Mouse (Mus musculus) left cerebral cortex, adult 18-20 months (tissue): ENCODE measurements around the gene Rb1. TPM values are rescaled to one million over a fixed set of nuclear protein-coding genes. Genes with fewer than 3 reads are reported as not detected.

Experiments used
- DNase-seq, 2 experiments: peaks; one replicate each; pipeline ENCODE4 v3.0.0; 2021 to 2022; ENCODE audit warnings: low spot score in 2 of 2, mixed read lengths in 1 of 2
- total RNA-seq, 2 experiments: library from RNA; stranded (reverse); gene quantifications; 2 replicates each; pipeline ENCODE4 v1.2.3; 2021

Rb1 gene
- total RNA-seq, 2 experiments from 2014 or later: 28.9 to 30.1 TPM

GRCm38 (mm10) chr14:73217062-73217461, 108.6 kb downstream of the Rb1 start:
- no peak for DNase-seq

- DNase-seq: no peak
Observed at GRCm38 (mm10) chr14:73211477-73211876, 114.1 kb downstream of the Rb1 start.

- DNase-seq: no peak
Observed at GRCm38 (mm10) chr14:73210196-73210595, 115.4 kb downstream of the Rb1 start.

- no peak for DNase-seq
Observed at GRCm38 (mm10) chr14:73209262-73209661, 116.4 kb downstream of the Rb1 start.

GRCm38 (mm10) chr14:73204016-73204415, 121.6 kb downstream of the Rb1 start:
- no peak for DNase-seq

GRCm38 (mm10) chr14:73201447-73201846, 124.2 kb downstream of the Rb1 start:
- peak; percentile 18 to 40 for DNase-seq

- DNase-seq: peak in 1 of 2 experiments; percentile 43
Observed at GRCm38 (mm10) chr14:73199058-73199457, 126.6 kb downstream of the Rb1 start.

GRCm38 (mm10) chr14:73186875-73187274, 138.7 kb downstream of the Rb1 start:
- DNase-seq: no peak

- DNase-seq: no peak
Observed at GRCm38 (mm10) chr14:73181144-73181543, 144.5 kb downstream of the Rb1 start.

- DNase-seq: no peak
Observed at GRCm38 (mm10) chr14:73180671-73181070, 145.0 kb downstream of the Rb1 start.

GRCm38 (mm10) chr14:73179221-73179681, 146.4 kb downstream of the Rb1 start:
- no peak for DNase-seq

- no peak for DNase-seq
Observed at GRCm38 (mm10) chr14:73177961-73178360, 147.7 kb downstream of the Rb1 start.

- no peak for DNase-seq
Observed at GRCm38 (mm10) chr14:73176266-73176665, 149.4 kb downstream of the Rb1 start.

- no peak for DNase-seq
Observed at GRCm38 (mm10) chr14:73175814-73176213, 149.8 kb downstream of the Rb1 start.

- no peak for DNase-seq
Observed at GRCm38 (mm10) chr14:73175031-73175430, 150.6 kb downstream of the Rb1 start.

GRCm38 (mm10) chr14:73174091-73174995, 151.3 kb downstream of the Rb1 start:
- DNase-seq: peak in 1 of 2 experiments; percentile 26

GRCm38 (mm10) chr14:73173662-73174061, 152.0 kb downstream of the Rb1 start:
- DNase-seq: no peak

- no peak for DNase-seq
Observed at GRCm38 (mm10) chr14:73172196-73173011, 153.2 kb downstream of the Rb1 start.

- no peak for DNase-seq
Observed at GRCm38 (mm10) chr14:73169926-73170844, 155.4 kb downstream of the Rb1 start.

GRCm38 (mm10) chr14:73168605-73169004, 157.0 kb downstream of the Rb1 start:
- DNase-seq: no peak

GRCm38 (mm10) chr14:73165136-73165535, 160.5 kb downstream of the Rb1 start:
- no peak for DNase-seq
